Mouse (Mus musculus): ENCODE results near the gene Elfn1. TPM values are rescaled to one million over a fixed set of nuclear protein-coding genes. Genes with fewer than 3 reads are reported as not detected.

Elfn1 gene
- polyA plus RNA-seq, 1 experiment from 2014 or later, result 0.24 TPM

DNA sequence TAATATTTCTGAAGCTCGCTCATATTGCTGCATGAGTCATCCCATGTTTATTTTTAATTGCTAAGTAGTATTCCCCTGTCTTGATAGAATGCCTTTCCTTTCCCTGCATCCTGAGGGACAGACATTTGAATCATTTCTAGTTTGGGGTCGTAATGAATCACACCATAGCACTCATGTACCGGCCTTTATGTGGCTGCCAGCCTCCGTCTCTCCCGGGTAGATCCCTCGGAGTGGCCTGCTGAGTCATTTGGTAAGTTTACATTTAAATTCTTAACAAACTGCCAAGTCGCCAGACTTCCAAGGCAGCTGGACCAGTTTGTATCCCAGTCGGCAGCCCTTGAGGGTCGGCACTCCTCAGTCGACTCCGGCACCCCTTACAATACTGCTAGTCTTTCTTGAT, 13.9 kb downstream of the Elfn1 start:
- ATAC-seq (ENCODE audit: insufficient read depth, low FRiP score, low read depth), result no peak
- 46% methylated on average over 11 of the region's 11 CpGs for whole genome bisulfite sequencing
- Histone ChIP-seq H3K4me1 (no peaks in the 10 kb centered on the region), H3K4me3 (replicated peaks) (no peak overlapping the region), H3K36me3 (no peaks in the 10 kb centered on the region), H3K27me3 (replicated peaks) (0 out of 2 replicates have a peak, but pooled peaks cover 9% of the 10 kb centered on the region), H3K4me2 (no peak overlapping the region), H3K27ac (no peak overlapping the region), H3K9ac (no peak overlapping the region), H3K9me3 (no peaks in the 10 kb centered on the region)

DNA sequence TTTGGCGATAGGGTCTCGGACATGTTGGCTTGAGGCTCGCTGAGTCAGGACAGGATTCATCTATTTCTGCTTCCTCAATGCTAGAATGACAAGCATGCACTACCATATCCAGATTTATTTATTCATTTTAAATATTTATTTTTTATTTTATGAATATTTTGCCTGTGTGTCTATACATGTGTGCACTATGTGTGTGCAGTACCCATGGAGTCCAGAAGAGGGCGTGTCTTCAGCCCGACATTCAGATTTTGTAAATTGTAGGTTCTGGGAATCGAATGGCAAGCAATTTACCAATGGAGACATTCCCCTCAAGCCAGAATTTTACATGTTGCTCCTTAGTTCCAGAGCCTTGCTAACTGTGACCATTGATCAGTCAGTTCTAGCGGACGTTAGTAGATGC, 16.1 kb downstream of the Elfn1 start:
- Histone ChIP-seq H3K4me2 (no peak overlapping the region), H3K4me3 (replicated peaks) (no peak overlapping the region), H3K9me3 (no peaks in the 10 kb centered on the region), H3K4me1 (no peaks in the 10 kb centered on the region), H3K27me3 (replicated peaks) (0 out of 2 replicates have a peak, but pooled peaks cover under 1% of the 10 kb centered on the region), H3K27ac (no peak overlapping the region), H3K9ac (no peak overlapping the region), H3K36me3 (no peaks in the 10 kb centered on the region)
- ATAC-seq (ENCODE audit: insufficient read depth, low FRiP score, low read depth), result no peak
- 88% methylated on average over 8 of the region's 8 CpGs for WGBS

DNA sequence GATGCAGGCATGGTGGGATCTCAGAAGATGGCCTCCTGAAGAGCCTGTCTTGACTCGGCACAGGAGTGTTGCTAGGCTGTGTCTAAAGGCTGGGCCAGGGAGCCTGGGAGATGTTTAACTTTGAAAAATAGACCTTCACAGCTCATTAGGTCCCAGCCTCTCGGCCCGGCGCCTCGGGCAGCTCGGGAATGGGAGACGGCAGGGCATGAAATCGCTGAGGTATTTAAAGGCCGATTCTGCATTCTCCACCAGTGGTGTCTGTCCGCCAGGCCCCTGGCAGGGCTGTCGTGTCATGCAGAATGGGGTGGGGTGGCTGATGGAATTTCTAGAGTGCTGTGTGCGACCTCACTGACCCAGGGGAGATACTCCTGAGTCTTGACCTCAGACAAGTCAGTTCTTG, 22.4 kb downstream of the Elfn1 start:
- no peak for ATAC-seq (ENCODE audit: insufficient read depth, low FRiP score, low read depth)

DNA sequence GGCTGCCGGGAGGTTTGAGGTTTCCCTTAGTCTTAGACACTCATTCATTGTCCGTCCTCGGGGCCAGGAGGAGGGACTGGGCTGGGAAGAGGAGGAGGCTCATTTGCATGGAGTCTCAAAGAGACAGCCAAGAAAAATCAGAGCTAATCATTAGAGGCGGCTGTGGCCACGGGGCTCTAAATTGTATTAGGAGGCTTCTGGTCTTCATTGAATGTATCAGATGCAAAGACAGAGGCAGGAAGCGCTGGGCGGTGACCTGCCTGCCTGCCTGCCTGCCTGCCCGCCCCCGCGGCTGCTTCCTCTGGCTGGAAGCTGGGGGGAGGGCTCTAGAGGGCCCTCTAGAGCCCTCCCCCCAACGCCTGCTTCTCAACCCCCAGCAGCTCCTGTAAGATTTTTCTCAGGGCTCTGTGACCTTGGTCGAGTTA, 23.2 kb downstream of the Elfn1 start:
- Histone ChIP-seq H3K4me1 (peaks cover 23% of the 10 kb centered on the region), H3K4me3 (replicated peaks) (peak overlapping the region; percentile 3; the same call in 1 of the 2 replicates), H3K9ac (no peak overlapping the region), H3K4me2 (peak overlapping the region; percentile 41), H3K36me3 (no peaks in the 10 kb centered on the region), H3K27ac (no peak overlapping the region), H3K9me3 (no peaks in the 10 kb centered on the region), H3K27me3 (replicated peaks) (peaks cover 6% of the 10 kb centered on the region)
- WGBS, result 3% methylated on average over 12 of the region's 12 CpGs
- ATAC-seq (ENCODE audit: insufficient read depth, low FRiP score, low read depth), result peak; percentile 27; the same call in 1 of the 2 replicates

More for the DNA sequence above, 22.4 kb downstream of the Elfn1 start:
- H3K27ac ChIP-seq, result no peak overlapping the region
- WGBS, result 79% methylated on average over 12 of the region's 12 CpGs
- H3K4me1 ChIP-seq, result peaks cover 23% of the 10 kb centered on the region
- H3K36me3 ChIP-seq, result no peaks in the 10 kb centered on the region
- no peak overlapping the region for H3K9ac ChIP-seq
- no peak overlapping the region for H3K4me2 ChIP-seq
- H3K27me3 ChIP-seq (replicated peaks), result peaks cover 6% of the 10 kb centered on the region
- no peak overlapping the region for H3K4me3 ChIP-seq (replicated peaks)
- no peaks in the 10 kb centered on the region for H3K9me3 ChIP-seq

DNA sequence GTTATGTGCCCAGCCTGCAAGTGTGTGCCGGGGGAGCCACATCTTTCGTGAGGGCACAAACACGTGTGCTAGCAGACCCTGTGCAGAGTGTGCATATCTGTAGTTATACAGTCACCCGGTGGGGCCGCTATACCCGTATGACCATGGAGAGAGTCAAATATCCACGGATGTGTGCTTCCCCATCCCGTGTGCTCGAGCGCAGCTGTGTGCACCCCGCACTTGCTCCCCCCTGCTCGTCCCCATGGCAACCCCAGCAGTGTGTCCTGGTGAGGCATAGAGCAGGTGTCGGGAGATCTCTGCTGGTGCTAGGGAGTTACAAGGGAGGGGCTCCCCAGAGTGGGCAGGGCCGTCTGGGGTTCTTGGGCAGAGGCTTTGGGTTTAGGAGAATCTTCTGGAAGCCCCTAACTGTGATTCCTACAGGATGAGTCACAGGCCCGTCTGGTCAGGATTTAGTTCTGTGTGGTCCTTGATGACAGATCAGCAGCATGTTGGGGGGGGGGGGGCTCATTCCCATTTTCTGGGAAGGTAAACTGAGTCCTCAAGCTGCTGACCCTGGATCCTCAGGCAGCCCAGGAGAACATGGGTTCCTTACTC, 24.3 kb downstream of the Elfn1 start:
- H3K36me3 ChIP-seq, result no peaks in the 10 kb centered on the region
- H3K27ac ChIP-seq, result no peak overlapping the region
- 0 out of 2 replicates have a peak overlapping the region, but pooled peaks have one; percentile 5 for H3K4me2 ChIP-seq
- no peak overlapping the region; the same call in 1 of the 2 replicates for H3K9ac ChIP-seq
- WGBS, result 28% methylated on average over 15 of the region's 15 CpGs
- peaks cover 6% of the 10 kb centered on the region for H3K27me3 ChIP-seq (replicated peaks)
- H3K4me1 ChIP-seq, result peaks cover 23% of the 10 kb centered on the region
- no peak overlapping the region for H3K4me3 ChIP-seq (replicated peaks)
- peak; percentile 44 for ATAC-seq (ENCODE audit: insufficient read depth, low FRiP score, low read depth)
- no peaks in the 10 kb centered on the region for H3K9me3 ChIP-seq

DNA sequence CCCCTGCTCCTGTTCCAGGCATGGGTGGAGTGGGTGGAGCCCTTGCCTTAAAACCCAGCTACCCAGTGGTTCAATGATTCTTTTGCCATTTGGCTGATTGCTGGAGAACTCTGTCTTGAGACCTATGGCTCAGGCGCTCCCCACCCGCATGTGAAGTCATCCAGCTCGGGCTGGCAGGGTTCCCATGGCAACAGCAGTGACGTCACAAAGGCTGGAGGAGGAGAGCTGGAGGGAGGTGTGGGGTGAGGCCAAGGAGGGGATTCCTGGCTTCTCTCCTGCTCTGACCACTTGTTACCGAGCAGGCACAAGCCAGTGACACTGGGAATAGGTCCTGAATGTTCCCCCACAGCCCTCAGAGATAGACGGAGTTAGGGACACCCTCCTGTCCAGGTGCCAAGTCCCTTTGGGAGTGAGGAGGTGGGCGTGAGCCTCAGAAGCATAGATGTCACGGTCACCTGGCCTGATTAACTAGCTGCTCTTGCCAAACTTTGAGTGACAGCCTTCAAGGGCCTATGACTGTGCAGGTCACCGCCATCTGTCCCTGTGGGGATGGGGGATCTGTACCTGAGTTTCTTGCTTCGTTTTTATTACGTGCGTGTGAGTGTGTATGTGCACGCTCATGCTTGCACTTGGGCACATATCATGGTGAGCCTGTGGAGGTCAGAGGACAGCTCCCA, 25.0 kb downstream of the Elfn1 start:
- peak; percentile 51; the same call in 1 of the 2 replicates for ATAC-seq (ENCODE audit: insufficient read depth, low FRiP score, low read depth)
- Histone ChIP-seq H3K4me1 (peaks cover 23% of the 10 kb centered on the region), H3K4me2 (0 out of 2 replicates have a peak overlapping the region, but pooled peaks have one; percentile 6), H3K36me3 (no peaks in the 10 kb centered on the region), H3K9me3 (no peaks in the 10 kb centered on the region), H3K27me3 (replicated peaks) (peaks cover 6% of the 10 kb centered on the region), H3K9ac (no peak overlapping the region), H3K27ac (no peak overlapping the region), H3K4me3 (replicated peaks) (no peak overlapping the region)
- 31% methylated on average over 13 of the region's 13 CpGs for WGBS

DNA sequence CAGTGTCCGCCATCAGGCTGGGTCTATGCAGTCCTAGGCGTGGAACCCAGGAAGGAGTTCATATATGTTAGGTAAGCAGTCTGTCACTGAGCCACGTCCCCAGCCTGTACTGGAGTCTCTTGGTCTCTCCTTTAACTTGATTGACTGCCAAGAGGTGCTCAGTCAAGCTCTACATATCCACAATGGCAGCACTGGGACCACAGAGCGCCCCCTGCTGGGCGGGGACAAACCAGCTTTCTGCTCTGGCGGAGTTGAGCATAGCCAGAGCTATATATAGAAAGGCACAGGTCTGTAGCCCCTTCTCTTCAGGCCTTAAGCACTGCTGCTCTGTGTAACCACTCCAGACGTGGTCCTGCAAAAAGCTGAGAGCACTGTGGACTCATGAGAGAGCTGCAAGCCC, 25.7 kb downstream of the Elfn1 start:
- WGBS, result 49% methylated on average over 7 of the region's 7 CpGs
- Histone ChIP-seq H3K4me1 (peaks cover 23% of the 10 kb centered on the region), H3K36me3 (no peaks in the 10 kb centered on the region), H3K4me3 (replicated peaks) (no peak overlapping the region), H3K9ac (no peak overlapping the region), H3K27me3 (replicated peaks) (peaks cover 6% of the 10 kb centered on the region), H3K27ac (no peak overlapping the region), H3K4me2 (no peak overlapping the region), H3K9me3 (no peaks in the 10 kb centered on the region)
- ATAC-seq (ENCODE audit: insufficient read depth, low FRiP score, low read depth), result no peak

DNA sequence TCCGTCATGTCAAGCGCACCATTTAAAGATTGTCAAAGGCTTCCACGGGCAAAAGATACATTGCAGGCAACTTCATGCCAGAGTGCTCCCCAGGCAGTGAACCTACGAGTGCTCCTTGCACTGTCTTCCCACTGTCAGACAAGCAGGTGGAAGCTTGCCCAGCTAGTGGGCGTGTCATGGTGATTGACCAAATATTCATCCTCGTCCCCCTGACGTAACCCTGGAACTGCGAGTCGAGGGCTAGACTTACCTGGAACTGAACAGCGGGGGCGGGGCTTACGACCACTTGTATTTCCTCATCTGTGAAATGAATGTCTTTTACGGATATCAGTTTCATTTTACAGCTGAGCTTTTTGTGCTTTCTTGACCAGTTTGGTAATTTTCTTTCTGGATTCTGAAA, 28.7 kb downstream of the Elfn1 start:
- H3K9ac ChIP-seq, result no peak overlapping the region
- no peak for ATAC-seq (ENCODE audit: insufficient read depth, low FRiP score, low read depth)
- no peak overlapping the region for H3K4me3 ChIP-seq (replicated peaks)
- H3K9me3 ChIP-seq, result no peaks in the 10 kb centered on the region
- peaks cover 1% of the 10 kb centered on the region for H3K27me3 ChIP-seq (replicated peaks)
- no peaks in the 10 kb centered on the region for H3K36me3 ChIP-seq
- peaks cover 13% of the 10 kb centered on the region for H3K4me1 ChIP-seq
- WGBS, result 69% methylated on average over 13 of the region's 13 CpGs
- no peak overlapping the region for H3K4me2 ChIP-seq
- no peak overlapping the region for H3K27ac ChIP-seq

DNA sequence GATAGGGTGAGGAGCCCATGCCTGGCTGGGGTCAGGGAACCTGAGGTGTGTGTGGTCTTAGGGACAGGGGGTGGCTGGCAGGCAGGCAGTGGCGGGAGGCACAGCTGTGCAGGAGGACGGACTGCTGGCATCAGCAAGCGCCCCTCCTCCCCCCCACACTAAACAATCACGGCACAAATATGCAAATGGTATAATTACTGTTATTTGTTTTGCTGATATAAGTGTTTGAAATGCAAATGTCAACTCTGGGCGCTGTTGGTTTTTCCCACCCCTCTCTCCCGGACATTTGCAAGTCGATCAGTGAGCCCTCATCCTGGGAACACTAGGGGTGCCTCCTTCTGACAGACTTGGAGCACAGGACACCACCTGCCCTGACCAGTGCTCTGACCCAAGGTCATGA, 37.0 kb downstream of the Elfn1 start:
- no peak overlapping the region for H3K4me3 ChIP-seq (replicated peaks)
- WGBS, result 38% methylated on average over 7 of the region's 7 CpGs
- no peak overlapping the region for H3K9ac ChIP-seq
- H3K4me1 ChIP-seq, result no peaks in the 10 kb centered on the region
- no peak for ATAC-seq (ENCODE audit: insufficient read depth, low FRiP score, low read depth)
- no peak overlapping the region for H3K4me2 ChIP-seq
- H3K27ac ChIP-seq, result no peak overlapping the region
- no peaks in the 10 kb centered on the region for H3K9me3 ChIP-seq
- H3K36me3 ChIP-seq, result no peaks in the 10 kb centered on the region
- no peaks in the 10 kb centered on the region for H3K27me3 ChIP-seq (replicated peaks)

DNA sequence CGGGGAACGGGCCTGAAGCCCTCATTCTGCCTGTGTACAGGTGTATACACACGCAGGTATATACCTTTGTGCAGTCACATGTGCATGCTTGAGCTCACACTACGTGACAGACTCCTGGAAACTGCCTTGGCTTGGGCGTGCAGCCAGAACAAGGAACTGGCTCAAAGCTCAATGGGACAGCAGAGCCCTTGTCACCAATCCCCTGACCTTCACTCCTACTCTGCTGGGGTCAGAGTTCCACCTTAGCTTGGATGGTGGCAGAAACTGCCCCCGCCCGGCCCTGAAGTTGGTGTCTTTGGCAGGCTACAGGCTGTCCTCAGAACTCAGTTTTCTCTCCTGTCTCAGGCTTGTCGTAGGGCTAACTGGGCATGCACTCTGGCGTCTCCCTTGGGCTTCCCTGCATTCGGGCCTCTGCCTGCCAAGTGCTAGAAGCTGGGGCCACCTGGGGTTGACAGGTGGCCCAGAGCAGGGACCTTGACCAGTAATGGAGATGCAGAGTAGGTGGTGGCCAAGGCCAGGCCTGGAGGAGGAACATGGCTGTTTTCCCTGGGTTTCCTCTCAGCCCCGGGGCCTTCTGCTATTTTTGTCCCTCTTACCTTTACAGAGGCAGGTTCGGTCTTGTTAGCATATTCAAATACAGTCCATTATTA, 38.1 kb downstream of the Elfn1 start:
- Histone ChIP-seq H3K4me3 (replicated peaks) (no peak overlapping the region), H3K27ac (no peak overlapping the region), H3K9me3 (no peaks in the 10 kb centered on the region), H3K9ac (no peak overlapping the region), H3K36me3 (no peaks in the 10 kb centered on the region), H3K27me3 (replicated peaks) (no peaks in the 10 kb centered on the region), H3K4me1 (no peaks in the 10 kb centered on the region), H3K4me2 (no peak overlapping the region)
- peak; percentile 60 for ATAC-seq (ENCODE audit: insufficient read depth, low FRiP score, low read depth)
- 61% methylated on average over 12 of the region's 12 CpGs for WGBS

DNA sequence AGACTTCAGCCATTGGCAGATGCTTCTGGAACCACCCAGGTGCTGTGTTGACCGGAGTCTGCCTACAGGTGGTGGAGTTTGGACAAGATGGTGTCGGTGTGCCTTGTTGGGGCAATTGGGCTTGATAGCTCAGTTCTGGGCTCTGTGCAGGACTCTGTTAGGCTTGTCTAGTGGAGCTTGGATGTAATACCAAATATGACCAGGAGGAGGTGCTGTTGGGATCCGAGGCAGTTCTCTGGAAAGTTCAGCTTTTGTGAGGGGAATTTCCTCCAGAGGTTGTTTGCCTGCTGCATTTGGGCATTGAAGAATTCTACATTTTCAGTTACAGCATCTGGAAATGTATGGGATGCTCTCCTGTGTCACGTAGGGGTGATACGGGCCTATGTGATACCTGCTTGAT, 39.7 kb downstream of the Elfn1 start:
- Histone ChIP-seq H3K4me2 (no peak overlapping the region), H3K9me3 (no peaks in the 10 kb centered on the region), H3K4me1 (no peaks in the 10 kb centered on the region), H3K4me3 (replicated peaks) (no peak overlapping the region), H3K36me3 (no peaks in the 10 kb centered on the region), H3K9ac (no peak overlapping the region), H3K27ac (no peak overlapping the region), H3K27me3 (replicated peaks) (no peaks in the 10 kb centered on the region)
- WGBS, result 96% methylated on average over 5 of the region's 5 CpGs
- no peak for ATAC-seq (ENCODE audit: insufficient read depth, low FRiP score, low read depth)

DNA sequence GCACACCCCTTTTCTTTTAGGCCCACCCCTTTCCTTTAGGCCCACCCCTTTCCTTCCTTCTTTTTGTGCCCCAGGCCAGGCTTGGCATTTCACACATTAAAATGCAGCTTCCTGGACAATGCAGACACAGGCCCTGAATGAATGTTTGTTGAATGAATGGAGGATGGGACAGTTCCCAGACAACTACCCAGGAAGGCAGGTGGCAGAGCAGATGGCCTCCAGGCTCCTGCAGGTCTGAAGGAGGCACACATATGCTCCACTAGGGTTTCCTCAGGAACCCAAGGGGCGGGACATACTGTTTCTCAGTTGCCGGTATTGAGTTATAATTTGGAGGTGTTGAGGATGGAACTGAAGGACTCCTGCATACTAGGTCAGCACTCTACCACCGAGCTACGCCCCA, 40.8 kb downstream of the Elfn1 start:
- Histone ChIP-seq H3K36me3 (no peaks in the 10 kb centered on the region), H3K27me3 (replicated peaks) (no peaks in the 10 kb centered on the region), H3K4me1 (no peaks in the 10 kb centered on the region), H3K4me3 (replicated peaks) (no peak overlapping the region), H3K27ac (no peak overlapping the region), H3K9ac (no peak overlapping the region), H3K4me2 (no peak overlapping the region), H3K9me3 (no peaks in the 10 kb centered on the region)
- ATAC-seq (ENCODE audit: insufficient read depth, low FRiP score, low read depth), result no peak
- WGBS, result 75% methylated on average over 4 of the region's 4 CpGs
